ENCODE assay signal across 26 mouse cellular contexts in genomic region chr1:62071139-62071538, GRCm38 (mm10).
DNase-seq lines count a peak whose midpoint lies in the region; ATAC-seq and TF ChIP-seq lines count a peak whose summit lies in the region.
"Had no signal": no experiment of that assay in that cellular context is flagged by ENCODE, and none has a peak within 500 bp of the region (broad histone marks: within the 10 kb centered on the region; RNA-seq: fewer than 3 reads in every experiment).

No protein-coding gene starts in this region.

- no peak for TF ChIP-seq CTCF in kidney, postnatal 0 days (IDR thresholded peaks at IDR 0.05; ENCODE audit: low read depth)

- H3K9ac ChIP-seq in kidney, postnatal 0 days (ENCODE audit: low read depth, low read length) = no peak overlapping the region
- no peak overlapping the region for H3K9ac ChIP-seq in lung, embryonic 16.5 days (ENCODE audit: low read length)
- H3K9ac ChIP-seq: embryonic facial prominence, embryonic 13.5 days; forebrain, embryonic 12.5 days; forebrain, embryonic 15.5 days; heart, embryonic 13.5 days; hindbrain, embryonic 12.5 days; hindbrain, embryonic 15.5 days had no signal

- no peak for ATAC-seq in kidney, postnatal 0 days (replicated peaks; ENCODE audit: low FRiP score, low read depth)
- peak; percentile 80 for ATAC-seq in lung, embryonic 16.5 days (ENCODE audit: low read depth)
- ATAC-seq: forebrain, embryonic 15.5 days; Patski had no signal

- no peaks in the 10 kb centered on the region for H3K27me3 ChIP-seq in kidney, postnatal 0 days (ENCODE audit: insufficient read depth, low read length)
- H3K27me3 ChIP-seq in lung, embryonic 16.5 days (ENCODE audit: control insufficient read depth, insufficient read depth, low read depth, low read length) = no peaks in the 10 kb centered on the region
- H3K27me3 ChIP-seq: CH12.LX; embryonic facial prominence, embryonic 13.5 days; forebrain, embryonic 12.5 days; forebrain, embryonic 15.5 days; heart, embryonic 13.5 days; hindbrain, embryonic 12.5 days; hindbrain, embryonic 15.5 days; Patski had no signal

- 48% methylated on average over 7 of the region's 7 CpGs for WGBS in kidney, postnatal 0 days
- 53% methylated on average over 7 of the region's 7 CpGs for WGBS in lung, embryonic 16.5 days

- no peaks in the 10 kb centered on the region for H3K36me3 ChIP-seq in kidney, postnatal 0 days (ENCODE audit: insufficient read depth, low read length)
- H3K36me3 ChIP-seq in lung, embryonic 16.5 days (ENCODE audit: control insufficient read depth, insufficient read depth, low read length) = no peaks in the 10 kb centered on the region
- H3K36me3 ChIP-seq: embryonic facial prominence, embryonic 13.5 days; forebrain, embryonic 12.5 days; forebrain, embryonic 15.5 days; G1E; hindbrain, embryonic 12.5 days had no signal

- no peak overlapping the region for H3K27ac ChIP-seq in kidney, postnatal 0 days
- H3K27ac ChIP-seq in lung, embryonic 16.5 days (ENCODE audit: low read length) = peak overlapping the region; percentile 52
- H3K27ac ChIP-seq: embryonic facial prominence, embryonic 13.5 days; forebrain, embryonic 12.5 days; forebrain, embryonic 15.5 days; heart, adult 2 months; heart, embryonic 10.5 days; heart, embryonic 13.5 days; hindbrain, embryonic 12.5 days; hindbrain, embryonic 15.5 days had no signal

- H3K9me3 ChIP-seq in kidney, postnatal 0 days (replicated peaks; ENCODE audit: low read length) = no peaks in the 10 kb centered on the region
- peaks cover 3% of the 10 kb centered on the region; the same call in 1 of the 2 replicates for H3K9me3 ChIP-seq in lung, embryonic 16.5 days (ENCODE audit: control insufficient read depth, low read length)
- H3K9me3 ChIP-seq: G1E; heart, embryonic 10.5 days; hindbrain, embryonic 15.5 days had no signal

- H3K4me1 ChIP-seq in kidney, postnatal 0 days (replicated peaks; ENCODE audit: insufficient read depth, low read length) = no peaks in the 10 kb centered on the region
- H3K4me1 ChIP-seq in lung, embryonic 16.5 days (replicated peaks; ENCODE audit: control insufficient read depth, insufficient read depth, low read length) = peaks cover 11% of the 10 kb centered on the region
- H3K4me1 ChIP-seq: forebrain, embryonic 12.5 days; forebrain, embryonic 15.5 days; heart, embryonic 13.5 days; hindbrain, embryonic 12.5 days; hindbrain, embryonic 15.5 days had no signal

- DNase-seq in heart, adult 11 months = peak; percentile 25
- DNase-seq in heart, postnatal 4 days = no peak
- peak; percentile 22 for DNase-seq in kidney, postnatal 0 days (ENCODE audit: low spot score)
- DNase-seq in kidney, adult 18-20 months = no peak
- DNase-seq in lung, postnatal 25 days (ENCODE audit: low spot score) = no peak
- DNase-seq: adrenal gland, postnatal 10 days; adrenal gland, postnatal 36 days; B cell, adult 2 months; cerebellum, adult 18-20 months; cerebellum, adult 9-10 months; cerebellum, postnatal 14 days; gastrocnemius, postnatal 25 days; heart, adult 2 months; heart, postnatal 14 days had no signal

- no peak overlapping the region for H3K4me2 ChIP-seq in kidney, postnatal 0 days (ENCODE audit: low read length)
- no peak overlapping the region for H3K4me2 ChIP-seq in lung, embryonic 16.5 days (ENCODE audit: low read depth, low read length)
- H3K4me2 ChIP-seq: embryonic facial prominence, embryonic 13.5 days; forebrain, embryonic 12.5 days; forebrain, embryonic 15.5 days; heart, embryonic 13.5 days; hindbrain, embryonic 12.5 days; hindbrain, embryonic 15.5 days had no signal

- H3K4me3 ChIP-seq in kidney, postnatal 0 days (replicated peaks; ENCODE audit: low read depth, low read length) = no peak overlapping the region
- no peak overlapping the region for H3K4me3 ChIP-seq in lung, embryonic 16.5 days (ENCODE audit: low read length)
- H3K4me3 ChIP-seq: embryonic facial prominence, embryonic 13.5 days; erythroblast, embryonic 14.5 days; forebrain, embryonic 12.5 days; forebrain, embryonic 15.5 days; heart, adult 2 months; heart, embryonic 10.5 days; heart, embryonic 13.5 days; hindbrain, embryonic 12.5 days; hindbrain, embryonic 15.5 days had no signal

Comparison
In these comparisons a context has a peak if more than half of its experiments do, and no peak if none do; other contexts are left out.
1. DNase-seq: peak in heart, adult 11 months (single experiment) and kidney, postnatal 0 days (single experiment); none in heart, postnatal 4 days (single experiment), kidney, adult 18-20 months (single experiment) and lung, postnatal 25 days (single experiment).